Comparison of ENCODE assay signal across 8 mouse cellular contexts in the genomic region with DNA sequence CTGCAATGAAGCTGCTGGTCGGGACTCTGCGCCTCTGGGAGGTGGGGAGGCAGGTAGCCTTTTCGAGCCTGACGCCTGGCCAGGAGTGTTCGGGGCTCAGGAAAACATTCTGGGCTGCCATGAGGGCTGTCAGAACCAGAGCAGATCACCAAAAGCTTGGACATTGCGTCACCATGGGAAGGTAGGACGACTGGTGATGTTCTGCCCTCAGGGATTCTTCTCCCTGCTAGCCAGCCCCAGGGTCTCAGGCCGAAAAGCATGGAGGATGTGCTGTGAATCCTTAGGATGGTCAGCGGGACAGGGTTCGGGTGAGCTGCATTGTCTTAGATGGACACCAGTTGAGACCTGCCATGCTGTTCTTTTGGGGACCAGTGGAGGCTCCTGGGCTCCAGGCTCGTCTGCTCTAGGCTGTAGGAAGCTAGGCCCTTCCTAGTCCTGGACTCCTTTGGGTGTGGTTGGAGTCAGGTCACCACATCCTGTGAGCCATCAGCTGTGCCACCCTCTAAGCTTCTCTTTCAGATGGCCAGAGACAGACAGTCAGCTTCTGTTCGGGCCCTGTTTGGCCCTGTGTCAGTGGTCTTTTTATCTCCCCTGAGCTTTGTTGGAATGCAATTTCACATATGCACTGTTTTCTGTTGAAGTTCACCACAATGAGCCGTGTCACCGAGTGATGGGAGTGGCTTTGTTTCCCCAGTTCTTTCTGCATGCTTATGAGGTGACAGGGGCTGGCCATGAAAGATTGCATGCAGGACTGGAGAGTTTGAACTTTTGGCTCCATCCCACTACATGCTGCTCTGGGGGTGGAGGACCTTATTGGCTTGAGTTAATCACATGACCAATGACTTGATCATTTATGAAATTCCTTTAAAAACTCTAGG. TPM values are rescaled to one million over a fixed set of nuclear protein-coding genes. Genes with fewer than 3 reads are reported as not detected.
A peak's percentile ranks its signal among the peaks of the same experiment; 100 is the strongest.
DNase-seq lines count a peak whose midpoint lies in the region; ATAC-seq and TF ChIP-seq lines count a peak whose summit lies in the region.

No protein-coding gene starts in this region.

- no peaks in the 10 kb centered on the region; the same call in 1 of the 2 replicates for H3K36me3 ChIP-seq in ES-E14 (ENCODE audit: control insufficient read depth, insufficient read depth, low read length, poor library complexity, severe bottlenecking)
- H3K36me3 ChIP-seq in liver, embryonic 12.5 days, result 0 out of 2 replicates have a peak, but pooled peaks cover 2% of the 10 kb centered on the region

- H3K9ac ChIP-seq in ES-E14 (ENCODE audit: insufficient read depth, low read depth, low read length, poor library complexity, severe bottlenecking), result peak overlapping the region; percentile 36; the same call in 1 of the 2 replicates
- H3K9ac ChIP-seq in liver, embryonic 12.5 days, result peak overlapping the region; percentile 55

- ATAC-seq in granulocyte monocyte progenitor cell, adult 5-6 weeks (replicated peaks; ENCODE audit: poor library complexity, severe bottlenecking), result peak; percentile 48
- no peak for ATAC-seq in liver, embryonic 12.5 days

- peak overlapping the region; percentile 58 for H3K4me2 ChIP-seq in liver, embryonic 12.5 days

- no peaks in the 10 kb centered on the region for H3K27me3 ChIP-seq in liver, embryonic 12.5 days (replicated peaks)

- 24% methylated on average over 14 of the region's 14 CpGs for WGBS in liver, embryonic 12.5 days (ENCODE audit: insufficient replicate concordance)
- 60% methylated on average over 14 of the region's 14 CpGs for WGBS in olfactory bulb, adult 2 months

- peaks cover 0 to 16% of the 10 kb centered on the region in 2 experiments; a peak in 3 of 4 replicates for H3K4me1 ChIP-seq in ES-E14 (ENCODE audit: control insufficient read depth in 2 of 2, insufficient read depth in 2 of 2, low read length in 2 of 2, poor library complexity in 1 of 2)
- H3K4me1 ChIP-seq in liver, embryonic 12.5 days, result peaks cover 59% of the 10 kb centered on the region
- H3K4me1 ChIP-seq in olfactory bulb, adult 2 months (ENCODE audit: control insufficient read depth, insufficient read depth, low read length), result peaks cover 42% of the 10 kb centered on the region

- in situ Hi-C loops in ES-E14 (cut with MboI; ENCODE audit: low sequenced_read_pairs in 2 of 2, unreplicated experiment in 2 of 2), result no loop called here

- no peak for TF ChIP-seq CTCF in olfactory bulb, adult 2 months (IDR thresholded peaks at IDR 0.05; ENCODE audit: insufficient read depth, low read depth, low read length)

- H3K9me3 ChIP-seq in ES-E14 (ENCODE audit: control insufficient read depth, insufficient read depth, low read depth, low read length), result no peaks in the 10 kb centered on the region
- H3K9me3 ChIP-seq in liver, embryonic 12.5 days (replicated peaks), result no peaks in the 10 kb centered on the region

- TF ChIP-seq POLR2A in olfactory bulb, adult 2 months (IDR thresholded peaks at IDR 0.05; ENCODE audit: insufficient read depth, low read depth, low read length), result no peak

- peak overlapping the region; percentile 46 for H3K27ac ChIP-seq in ES-E14 (ENCODE audit: insufficient read depth, low read depth, low read length, poor library complexity, severe bottlenecking)
- peak overlapping the region; percentile 75 for H3K27ac ChIP-seq in liver, embryonic 12.5 days
- peak overlapping the region; percentile 55 for H3K27ac ChIP-seq in olfactory bulb, adult 2 months (ENCODE audit: insufficient read depth, low read depth, low read length)

- H3K4me3 ChIP-seq in ES-E14 (ENCODE audit: insufficient read depth in 1 of 2, low read depth in 1 of 2, low read length in 2 of 2, poor library complexity in 1 of 2, severe bottlenecking in 1 of 2), result peak overlapping the region; percentile 39 to 55
- H3K4me3 ChIP-seq in liver, embryonic 12.5 days, result peak overlapping the region; percentile 21
- no peak overlapping the region for H3K4me3 ChIP-seq in olfactory bulb, adult 2 months (ENCODE audit: insufficient read depth, low read depth, low read length)

- DNase-seq in 3134 (ENCODE audit: extremely low read depth, insufficient read length, low spot score) (peak; percentile 65), ES-E14 (ENCODE audit: low read depth, low spot score) (no peak)
- no peak for DNase-seq in urinary bladder, postnatal 36 days (ENCODE audit: low spot score in 2 of 2)
- DNase-seq in spleen, postnatal 4 days (ENCODE audit: low spot score in 2 of 2), result no peak
- no peak for DNase-seq in c-Kit-positive CD71-positive TER-119-positive erythroid progenitor cells, embryonic 14.5 days (ENCODE audit: low spot score)

TF ChIP-seq in ES-E14, 5 proteins besides CTCF, POLR2A, EP300 and RAD21:
- TF ChIP-seq HCFC1 (IDR thresholded peaks at IDR 0.05; ENCODE audit: borderline replicate concordance, insufficient read depth, low read length), result no peak
- TF ChIP-seq CHD2 (IDR thresholded peaks at IDR 0.05; ENCODE audit: low read depth, low read length), result no peak
- no peak for TF ChIP-seq MAFK (IDR thresholded peaks at IDR 0.05; ENCODE audit: insufficient read depth, low read depth, low read length)
- TF ChIP-seq ZNF384 (IDR thresholded peaks at IDR 0.05; ENCODE audit: low read depth, low read length), result no peak

RNA-seq across cellular contexts. Expression of a gene that starts 8.5 kb away (rescaled TPM):
- 38.8 and 51.9 TPM in 2 replicates for total RNA-seq in ES-E14 (2012; rRNA removed)
- 124 and 134 TPM in 2 replicates for total RNA-seq in granulocyte monocyte progenitor cell, adult 5-6 weeks (2014; fragmentation: Nextera tagmentation)
- 79.4 and 89.5 TPM in 2 replicates for total RNA-seq in granulocyte monocyte progenitor cell, adult 5-6 weeks (2017)
- polyA plus RNA-seq in liver, embryonic 12.5 days (2016; fragmentation: Nextera tagmentation; extraction: Ambion mirVana), result 33.0 and 36.2 TPM in 2 replicates
- polyA plus RNA-seq in olfactory bulb, adult 2 months (2012; ENCODE audit: insufficient read depth, insufficient read length, low replicate concordance, missing spikeins), result not detected in 2 replicates

RNA-seq across cellular contexts. Expression of a gene that starts 27.8 kb away (rescaled TPM):
- total RNA-seq in ES-E14 (2012; rRNA removed), result 0.32 and 0.58 TPM in 2 replicates
- total RNA-seq in granulocyte monocyte progenitor cell, adult 5-6 weeks (2014; fragmentation: Nextera tagmentation), result not detected in 2 replicates
- not detected in 2 replicates for total RNA-seq in granulocyte monocyte progenitor cell, adult 5-6 weeks (2017)
- 0.05 TPM in 1 of 2 replicates, not detected in the other for polyA plus RNA-seq in liver, embryonic 12.5 days (2016; fragmentation: Nextera tagmentation; extraction: Ambion mirVana)
- polyA plus RNA-seq in olfactory bulb, adult 2 months (2012; ENCODE audit: insufficient read depth, insufficient read length, low replicate concordance, missing spikeins), result not detected in 2 replicates

RNA-seq across cellular contexts. Expression of a gene that starts 34.3 kb away (rescaled TPM):
- 5.6 and 6.6 TPM in 2 replicates for total RNA-seq in ES-E14 (2012; rRNA removed)
- 1.8 TPM in 1 of 2 replicates, not detected in the other for total RNA-seq in granulocyte monocyte progenitor cell, adult 5-6 weeks (2014; fragmentation: Nextera tagmentation)
- 0.43 TPM in 1 of 2 replicates, not detected in the other for total RNA-seq in granulocyte monocyte progenitor cell, adult 5-6 weeks (2017)
- polyA plus RNA-seq in liver, embryonic 12.5 days (2016; fragmentation: Nextera tagmentation; extraction: Ambion mirVana), result 2.6 and 2.9 TPM in 2 replicates
- polyA plus RNA-seq in olfactory bulb, adult 2 months (2012; ENCODE audit: insufficient read depth, insufficient read length, low replicate concordance, missing spikeins), result not detected in 2 replicates
